Mouse (Mus musculus): ENCODE measurements around the gene Zfp940. TPM values are rescaled to one million over a fixed set of nuclear protein-coding genes. Genes with fewer than 3 reads are reported as not detected.
A peak's percentile ranks its signal among the peaks of the same experiment; 100 is the strongest.
"Not testable (repeated sequence)": the region's sequence is repeated elsewhere in the genome, so short reads cannot be mapped to it uniquely, and the experiment has no call there.

Gene Zfp940
- polyA plus RNA-seq (2016; fragmentation: Nextera tagmentation; extraction: Ambion mirVana) = 10.1 and 10.7 TPM in 2 replicates

- Histone ChIP-seq H3K27ac (replicated peaks) (peak within 1 kb of the TSS; percentile 86), H3K27me3 (replicated peaks; ENCODE audit: low read depth, poor library complexity, severe bottlenecking) (no peaks in the 10 kb centered on the region)
- WGBS = 1% methylated on average over 21 of the region's 21 CpGs
These were observed at the start of gene Zfp940 for GRCm38 (mm10) chr7:29853219-29853842. TSS of gene Zfp940 (minus strand) at chr7:29853669.

GRCm38 (mm10) chr7:29898351-29898750, 44.9 kb upstream of the Zfp940 start:
- Histone ChIP-seq H3K9me3 (peaks cover 32% of the 10 kb centered on the region), H3K36me3 (replicated peaks) (peaks cover 95% of the 10 kb centered on the region), H3K4me3 (no peak overlapping the region), H3K27ac (replicated peaks) (no peak overlapping the region), H3K4me1 (no peaks in the 10 kb centered on the region), H3K27me3 (replicated peaks; ENCODE audit: low read depth, poor library complexity, severe bottlenecking) (no peaks in the 10 kb centered on the region)
- 86% methylated on average over 4 of the region's 4 CpGs for WGBS
- no peak for DNase-seq (ENCODE audit: low spot score)

More at GRCm38 (mm10) chr7:29853219-29853842, at the start of gene Zfp940:
- Histone ChIP-seq H3K9me3 (no peaks in the 10 kb centered on the region), H3K36me3 (replicated peaks) (peaks cover 30% of the 10 kb centered on the region), H3K4me1 (peaks cover 7% of the 10 kb centered on the region), H3K4me3 (peak within 1 kb of the TSS; percentile 75)
- peak; percentile 88 for DNase-seq (ENCODE audit: low spot score)

- Histone ChIP-seq H3K36me3 (replicated peaks) (peaks cover 81% of the 10 kb centered on the region), H3K9me3 (peaks cover 60% of the 10 kb centered on the region), H3K27me3 (replicated peaks; ENCODE audit: low read depth, poor library complexity, severe bottlenecking) (no peaks in the 10 kb centered on the region), H3K4me1 (no peaks in the 10 kb centered on the region), H3K4me3 (no peak overlapping the region), H3K27ac (replicated peaks) (no peak overlapping the region)
- no peak for DNase-seq (ENCODE audit: low spot score)
- WGBS = 92% methylated on average over 4 of the region's 4 CpGs
These were observed 39.3 kb upstream of the Zfp940 start for GRCm38 (mm10) chr7:29892756-29893155.

GRCm38 (mm10) chr7:29890501-29890900, 37.0 kb upstream of the Zfp940 start:
- Histone ChIP-seq H3K27ac (replicated peaks) (no peak overlapping the region), H3K27me3 (replicated peaks; ENCODE audit: low read depth, poor library complexity, severe bottlenecking) (no peaks in the 10 kb centered on the region), H3K9me3 (peaks cover 72% of the 10 kb centered on the region), H3K36me3 (replicated peaks) (peaks cover 59% of the 10 kb centered on the region), H3K4me3 (no peak overlapping the region), H3K4me1 (no peaks in the 10 kb centered on the region)
- WGBS = 95% methylated on average over 7 of the region's 7 CpGs
- DNase-seq (ENCODE audit: low spot score) = no peak

GRCm38 (mm10) chr7:29880916-29881315, 27.4 kb upstream of the Zfp940 start:
- 93% methylated on average over 7 of the region's 7 CpGs for WGBS
- H3K27ac ChIP-seq (replicated peaks) = no peak overlapping the region
- peaks cover 42% of the 10 kb centered on the region for H3K9me3 ChIP-seq
- H3K4me1 ChIP-seq = no peaks in the 10 kb centered on the region; the same call in 1 of the 2 replicates
- peaks cover 25% of the 10 kb centered on the region for H3K36me3 ChIP-seq (replicated peaks)
- no peak overlapping the region for H3K4me3 ChIP-seq
- no peaks in the 10 kb centered on the region for H3K27me3 ChIP-seq (replicated peaks; ENCODE audit: low read depth, poor library complexity, severe bottlenecking)
- no peak for DNase-seq (ENCODE audit: low spot score)

GRCm38 (mm10) chr7:29880056-29880455, 26.6 kb upstream of the Zfp940 start:
- H3K27ac ChIP-seq (replicated peaks) = no peak overlapping the region
- peaks cover 33% of the 10 kb centered on the region for H3K36me3 ChIP-seq (replicated peaks)
- DNase-seq (ENCODE audit: low spot score) = peak; percentile 28
- H3K4me1 ChIP-seq = no peaks in the 10 kb centered on the region; the same call in 1 of the 2 replicates
- 54% methylated on average over 7 of the region's 7 CpGs for WGBS
- no peaks in the 10 kb centered on the region for H3K27me3 ChIP-seq (replicated peaks; ENCODE audit: low read depth, poor library complexity, severe bottlenecking)
- no peak overlapping the region for H3K4me3 ChIP-seq
- H3K9me3 ChIP-seq = peaks cover 43% of the 10 kb centered on the region

GRCm38 (mm10) chr7:29877561-29877960, 24.1 kb upstream of the Zfp940 start:
- peaks cover 39% of the 10 kb centered on the region for H3K9me3 ChIP-seq
- H3K36me3 ChIP-seq (replicated peaks) = peaks cover 45% of the 10 kb centered on the region
- WGBS = 94% methylated on average over 9 of the region's 9 CpGs

GRCm38 (mm10) chr7:29874256-29874655, 20.8 kb upstream of the Zfp940 start:
- 92% methylated on average over 10 of the region's 10 CpGs for WGBS
- Histone ChIP-seq H3K4me3 (no peak overlapping the region), H3K27me3 (replicated peaks; ENCODE audit: low read depth, poor library complexity, severe bottlenecking) (no peaks in the 10 kb centered on the region), H3K4me1 (no peaks in the 10 kb centered on the region), H3K27ac (replicated peaks) (no peak overlapping the region), H3K36me3 (replicated peaks) (peaks cover 51% of the 10 kb centered on the region), H3K9me3 (peaks cover 51% of the 10 kb centered on the region)
- DNase-seq (ENCODE audit: low spot score) = no peak

More at GRCm38 (mm10) chr7:29877561-29877960, 24.1 kb upstream of the Zfp940 start:
- H3K4me1 ChIP-seq; DNase-seq (ENCODE audit: low spot score); H3K27ac ChIP-seq (replicated peaks); H3K27me3 ChIP-seq (replicated peaks; ENCODE audit: low read depth, poor library complexity, severe bottlenecking); H3K4me3 ChIP-seq: not testable (repeated sequence)

- Histone ChIP-seq H3K27ac (replicated peaks) (no peak overlapping the region), H3K36me3 (replicated peaks) (peaks cover 5% of the 10 kb centered on the region; the same call in 1 of the 2 replicates), H3K27me3 (replicated peaks; ENCODE audit: low read depth, poor library complexity, severe bottlenecking) (no peaks in the 10 kb centered on the region), H3K4me1 (peaks cover 9% of the 10 kb centered on the region), H3K4me3 (no peak overlapping the region), H3K9me3 (no peaks in the 10 kb centered on the region)
- no peak for DNase-seq (ENCODE audit: low spot score)
- 87% methylated on average over 7 of the region's 7 CpGs for WGBS
These were observed 8.2 kb upstream of the Zfp940 start for GRCm38 (mm10) chr7:29861660-29862059.

- WGBS = 8% methylated on average over 32 of the region's 32 CpGs
- Histone ChIP-seq H3K27ac (replicated peaks) (peak within 1 kb of the TSS; percentile 74), H3K4me3 (peak within 1 kb of the TSS; percentile 69), H3K36me3 (replicated peaks) (peaks cover 5% of the 10 kb centered on the region; the same call in 1 of the 2 replicates), H3K9me3 (no peaks in the 10 kb centered on the region), H3K27me3 (replicated peaks; ENCODE audit: low read depth, poor library complexity, severe bottlenecking) (no peaks in the 10 kb centered on the region), H3K4me1 (peaks cover 9% of the 10 kb centered on the region)
- DNase-seq (ENCODE audit: low spot score) = peak; percentile 90
These were observed 6.4 kb upstream of the Zfp940 start, which contains the start of gene Zfp420 for GRCm38 (mm10) chr7:29859532-29860517. TSS of gene Zfp420 (plus strand) at chr7:29859979.

GRCm38 (mm10) chr7:29852831-29853218, 644 bp downstream of the Zfp940 start:
- Histone ChIP-seq H3K36me3 (replicated peaks) (peaks cover 35% of the 10 kb centered on the region), H3K4me1 (peaks cover 7% of the 10 kb centered on the region), H3K27ac (replicated peaks) (peak overlapping the region; percentile 86), H3K27me3 (replicated peaks; ENCODE audit: low read depth, poor library complexity, severe bottlenecking) (no peaks in the 10 kb centered on the region), H3K9me3 (no peaks in the 10 kb centered on the region), H3K4me3 (peak overlapping the region; percentile 75)
- no peak for DNase-seq (ENCODE audit: low spot score)
- WGBS = 59% methylated on average over 9 of the region's 9 CpGs

GRCm38 (mm10) chr7:29844616-29845015, 8.9 kb downstream of the Zfp940 start:
- Histone ChIP-seq H3K4me3 (no peak overlapping the region), H3K27me3 (replicated peaks; ENCODE audit: low read depth, poor library complexity, severe bottlenecking) (no peaks in the 10 kb centered on the region), H3K27ac (replicated peaks) (no peak overlapping the region), H3K4me1 (no peaks in the 10 kb centered on the region), H3K9me3 (no peaks in the 10 kb centered on the region), H3K36me3 (replicated peaks) (peaks cover 66% of the 10 kb centered on the region)
- no peak for DNase-seq (ENCODE audit: low spot score)
- 91% methylated on average over 5 of the region's 5 CpGs for WGBS
